ENCODE assay signal across 10 mouse cellular contexts in genomic region chr5:139510682-139511366, GRCm38 (mm10). TPM values are rescaled to one million over a fixed set of nuclear protein-coding genes. Genes with fewer than 3 reads are reported as not detected.
DNase-seq lines count a peak whose midpoint lies in the region; ATAC-seq and TF ChIP-seq lines count a peak whose summit lies in the region.
"Had no signal": no experiment of that assay in that cellular context is flagged by ENCODE, and none has a peak within 500 bp of the region (broad histone marks: within the 10 kb centered on the region; RNA-seq: fewer than 3 reads in every experiment).

No protein-coding gene starts in this region.

- H3K27me3 ChIP-seq in kidney, embryonic 14.5 days (ENCODE audit: control insufficient read depth, insufficient read depth, low read length) = no peaks in the 10 kb centered on the region; the same call in 1 of the 2 replicates
- H3K27me3 ChIP-seq in small intestine, adult 2 months (ENCODE audit: control insufficient read depth, insufficient read depth, low read length) = peaks cover 12% of the 10 kb centered on the region

- no peak overlapping the region for H3K27ac ChIP-seq in left cerebral cortex, adult 2 months
- no peak overlapping the region for H3K27ac ChIP-seq in kidney, embryonic 14.5 days (ENCODE audit: low read depth, low read length)
- H3K27ac ChIP-seq in small intestine, adult 2 months (ENCODE audit: insufficient read depth, low read depth, low read length) = no peak overlapping the region

- 16% methylated on average over 17 of the region's 17 CpGs for WGBS in kidney, embryonic 14.5 days
- 10% methylated on average over 17 of the region's 17 CpGs for WGBS in small intestine, adult 2 months

- intact Hi-C loops in left cerebral cortex, adult 2 months (cut with DNase I) = no loop called here
- intact Hi-C loops in left cerebral cortex, postnatal 4 days (cut with DNase I) = no loop called here

- no peak for DNase-seq in left cerebral cortex, adult 2 months (ENCODE audit: extremely low spot score in 1 of 2, low spot score in 2 of 2)
- DNase-seq in left cerebral cortex, postnatal 4 days = no peak
- peak; percentile 9 for DNase-seq in c-Kit-negative CD71-positive TER-119-positive erythroid progenitor cells, embryonic 14.5 days (ENCODE audit: low read depth, low spot score)
- no peak for DNase-seq in left cerebral cortex, adult 18-20 months (ENCODE audit: low spot score in 2 of 2)
- no peak for DNase-seq in ovary, postnatal 36 days (ENCODE audit: low spot score)

- 0 out of 2 replicates have a peak, but pooled peaks cover 3% of the 10 kb centered on the region for H3K4me1 ChIP-seq in kidney, embryonic 14.5 days (ENCODE audit: control insufficient read depth, insufficient read depth, low read length)
- no peaks in the 10 kb centered on the region for H3K4me1 ChIP-seq in small intestine, adult 2 months (ENCODE audit: control insufficient read depth, insufficient read depth, insufficient read length, low read length)

- TF ChIP-seq CTCF in left cerebral cortex, adult 2 months (IDR thresholded peaks at IDR 0.05) = peak; percentile 11
- TF ChIP-seq CTCF in small intestine, adult 2 months (IDR thresholded peaks at IDR 0.05; ENCODE audit: extremely low read depth, insufficient read length, insufficient replicate concordance, low read depth, low read length) = peak; percentile 4; the same call in 1 of the 2 replicates

- H3K4me3 ChIP-seq in left cerebral cortex, adult 2 months = no peak overlapping the region
- no peak overlapping the region for H3K4me3 ChIP-seq in kidney, embryonic 14.5 days (ENCODE audit: low read length)
- H3K4me3 ChIP-seq in small intestine, adult 2 months (ENCODE audit: low read depth, low read length) = no peak overlapping the region
- H3K4me3 ChIP-seq: myocyte had no signal

- H3K36me3 ChIP-seq in kidney, embryonic 14.5 days (ENCODE audit: control insufficient read depth, insufficient read depth, low read length) = no peaks in the 10 kb centered on the region
- H3K36me3 ChIP-seq in small intestine, adult 2 months (ENCODE audit: control insufficient read depth, insufficient read depth, low read length) = no peaks in the 10 kb centered on the region

- ATAC-seq in kidney, embryonic 14.5 days (ENCODE audit: low FRiP score, low TSS enrichment) = peak; percentile 69
- ATAC-seq in megakaryocyte, adult 5-6 weeks (ENCODE audit: poor library complexity, severe bottlenecking) = no peak

- TF ChIP-seq POLR2A in small intestine, adult 2 months (IDR thresholded peaks at IDR 0.05; ENCODE audit: low read depth, low read length) = no peak

- no peak overlapping the region for H3K4me2 ChIP-seq in kidney, embryonic 14.5 days (replicated peaks; ENCODE audit: low read depth, low read length)

- no peak overlapping the region for H3K9ac ChIP-seq in kidney, embryonic 14.5 days (ENCODE audit: low read depth, low read length)

- no peaks in the 10 kb centered on the region for H3K9me3 ChIP-seq in kidney, embryonic 14.5 days (ENCODE audit: control insufficient read depth, low read length)

RNA-seq across cellular contexts. Expression of gene Zfand2a, which starts 26.5 kb away (rescaled TPM):
- 10 to 100 TPM; 53.9 to 60.0 TPM for total RNA-seq in left cerebral cortex, adult 2 months (2021)
- total RNA-seq in left cerebral cortex, postnatal 4 days (2021) = 10 to 100 TPM; 58.7 to 60.3 TPM
- 6.2 and 6.8 TPM in 2 replicates for polyA plus RNA-seq in kidney, embryonic 14.5 days (2014; fragmentation: Nextera tagmentation; extraction: Ambion mirVana)
- polyA plus RNA-seq in small intestine, adult 2 months (2012; rRNA removed) = 9.6 and 22.6 TPM in 2 replicates
- total RNA-seq in left cerebral cortex, adult 18-20 months (2021) = 10 to 100 TPM; 54.6 to 57.6 TPM
- 11.4 and 14.9 TPM in 2 replicates for total RNA-seq in megakaryocyte, adult 5-6 weeks (2015)
- 6.7 and 21.9 TPM in 2 replicates for total RNA-seq in megakaryocyte, adult 5-6 weeks (2017)

RNA-seq across cellular contexts. Expression of gene Uncx, which starts 32.5 kb away (rescaled TPM):
- total RNA-seq in left cerebral cortex, adult 2 months (2021) = under 1 TPM; 0.19 to 0.27 TPM
- total RNA-seq in left cerebral cortex, postnatal 4 days (2021) = under 1 TPM in 1 of 2 experiments, not detected in 1; 0.64 TPM
- polyA plus RNA-seq in kidney, embryonic 14.5 days (2014; fragmentation: Nextera tagmentation; extraction: Ambion mirVana) = 130 and 131 TPM in 2 replicates
- polyA plus RNA-seq in small intestine, adult 2 months (2012; rRNA removed) = not detected in 2 replicates
- total RNA-seq in left cerebral cortex, adult 18-20 months (2021) = under 1 TPM; 0.23 to 0.30 TPM
- total RNA-seq in megakaryocyte, adult 5-6 weeks (2015) = not detected in 2 replicates
- total RNA-seq in megakaryocyte, adult 5-6 weeks (2017) = not detected in 2 replicates
- polyA plus RNA-seq: heart, embryonic 14.5 days; myocyte had no signal

RNA-seq across cellular contexts. Expression of gene 3110082I17Rik, which starts 50.5 kb away (rescaled TPM):
- total RNA-seq in left cerebral cortex, adult 2 months (2021) = 10 to 100 TPM; 16.3 to 17.9 TPM
- total RNA-seq in left cerebral cortex, postnatal 4 days (2021) = 10 to 100 TPM; 18.0 to 19.2 TPM
- polyA plus RNA-seq in kidney, embryonic 14.5 days (2014; fragmentation: Nextera tagmentation; extraction: Ambion mirVana) = 31.6 and 40.6 TPM in 2 replicates
- polyA plus RNA-seq in small intestine, adult 2 months (2012; rRNA removed) = 6.1 and 6.2 TPM in 2 replicates
- 10 to 100 TPM; 14.1 to 14.6 TPM for total RNA-seq in left cerebral cortex, adult 18-20 months (2021)
- 12.4 and 15.8 TPM in 2 replicates for total RNA-seq in megakaryocyte, adult 5-6 weeks (2015)
- 10.8 and 11.4 TPM in 2 replicates for total RNA-seq in megakaryocyte, adult 5-6 weeks (2017)
